Mouse (Mus musculus): ENCODE results near the gene Slc22a20.

GRCm38 (mm10) chr19:5935691-5936090 is 50.3 kb downstream of the Slc22a20 start:
- TF ChIP-seq EP300 (IDR thresholded peaks at IDR 0.05; ENCODE audit: insufficient read depth, low read depth, low read length), result no peak
- no peak for TF ChIP-seq POLR2A (IDR thresholded peaks at IDR 0.05; ENCODE audit: insufficient read depth, low read length)

All from ES-Bruce4 (cell line).